Mouse (Mus musculus): ENCODE measurements around the gene Cntn6. TPM values are rescaled to one million over a fixed set of nuclear protein-coding genes. Genes with fewer than 3 reads are reported as not detected.

Cntn6 gene
- 9.2 and 14.8 TPM in 2 replicates for polyA plus RNA-seq (2012; rRNA removed)

DNA sequence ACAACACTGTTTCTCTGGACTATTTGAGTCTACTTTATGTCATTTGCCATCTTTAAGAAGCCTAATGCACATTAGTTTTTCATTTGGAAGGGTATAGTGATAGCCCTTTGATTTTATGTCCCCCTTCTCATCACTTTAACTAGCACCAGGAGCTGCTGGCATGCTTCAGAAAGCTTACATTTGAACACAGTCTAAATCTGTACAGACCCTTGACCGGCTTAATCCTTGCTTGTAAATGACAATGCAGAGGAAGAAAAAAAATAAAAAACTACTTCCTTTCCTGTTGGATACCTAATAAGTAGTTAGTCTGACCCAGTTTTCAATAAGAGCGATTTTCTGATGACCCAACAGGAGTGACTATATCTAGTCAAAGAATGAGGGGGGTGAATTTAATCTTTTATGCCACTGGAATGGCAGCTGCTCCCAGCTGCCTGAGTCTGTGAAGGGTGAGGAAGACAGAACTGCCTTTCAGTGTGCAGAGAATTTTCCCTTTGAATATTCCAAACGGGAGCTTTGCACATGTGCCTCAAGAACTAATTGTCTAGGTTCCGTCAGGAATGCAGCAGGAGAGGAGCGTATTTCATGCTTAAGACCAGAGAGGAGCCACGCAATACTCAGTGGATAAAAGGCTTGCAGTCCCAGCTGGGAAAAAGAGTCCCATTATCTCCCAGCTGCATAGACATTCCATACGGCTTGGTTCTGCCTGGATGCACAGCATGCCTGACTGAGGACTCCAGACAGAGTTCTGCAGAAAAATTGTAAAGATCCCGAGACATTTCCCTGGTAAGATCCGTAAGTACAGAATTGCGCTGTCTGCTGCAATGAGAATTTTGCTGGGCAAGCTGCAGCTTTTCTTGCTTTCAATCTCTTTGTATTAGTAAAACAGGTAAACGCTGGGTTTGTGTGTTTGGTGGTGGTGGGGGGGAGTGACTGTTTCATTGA, at the start of gene Cntn6:
TSS of gene Cntn6 (plus strand) at position 301 of the 942 bp plus-strand sequence.
- peak; percentile 4 to 54 for DNase-seq (ENCODE audit: extremely low spot score in 1 of 2, low spot score in 1 of 2)

DNA sequence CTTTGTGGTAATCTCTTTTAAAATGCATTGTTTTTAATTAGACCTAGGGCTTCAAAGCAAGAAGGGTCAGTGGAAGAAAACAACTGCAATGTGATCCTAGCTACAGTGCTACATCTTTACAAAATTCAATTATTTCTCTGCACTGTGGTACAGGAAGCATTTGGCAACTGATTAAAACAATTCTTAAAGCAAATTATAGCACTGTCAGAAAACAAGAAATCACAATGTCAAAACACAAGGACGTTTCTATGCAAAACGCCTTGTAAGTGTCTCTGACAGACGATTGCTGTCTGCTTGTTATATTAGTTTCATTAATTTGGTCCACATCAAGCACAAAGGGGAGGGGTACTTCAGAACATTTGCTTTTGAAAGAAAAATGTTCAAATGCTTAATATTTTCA, 48.9 kb upstream of the Cntn6 start:
- no peak for DNase-seq (ENCODE audit: extremely low spot score in 1 of 2, low spot score in 1 of 2)

DNA sequence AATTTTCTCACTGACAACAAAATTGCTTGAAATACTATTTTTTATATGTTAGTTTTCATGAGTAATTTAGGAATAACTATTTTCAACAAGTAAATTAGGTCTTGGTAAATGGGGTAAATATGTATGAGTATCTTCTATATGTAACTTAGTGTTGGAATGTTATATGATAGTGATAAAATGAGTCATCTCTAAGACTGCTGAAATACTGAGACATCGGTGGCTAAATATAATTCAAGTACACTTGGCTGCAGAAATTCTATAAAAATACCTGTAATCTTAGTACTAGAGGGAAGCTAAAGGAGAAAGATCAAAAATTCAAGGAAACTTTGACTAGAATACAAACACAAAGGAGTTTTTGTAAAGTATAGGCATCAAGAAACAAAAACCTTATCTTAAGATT, 21.9 kb upstream of the Cntn6 start:
- no peak for DNase-seq (ENCODE audit: extremely low spot score in 1 of 2, low spot score in 1 of 2)

DNA sequence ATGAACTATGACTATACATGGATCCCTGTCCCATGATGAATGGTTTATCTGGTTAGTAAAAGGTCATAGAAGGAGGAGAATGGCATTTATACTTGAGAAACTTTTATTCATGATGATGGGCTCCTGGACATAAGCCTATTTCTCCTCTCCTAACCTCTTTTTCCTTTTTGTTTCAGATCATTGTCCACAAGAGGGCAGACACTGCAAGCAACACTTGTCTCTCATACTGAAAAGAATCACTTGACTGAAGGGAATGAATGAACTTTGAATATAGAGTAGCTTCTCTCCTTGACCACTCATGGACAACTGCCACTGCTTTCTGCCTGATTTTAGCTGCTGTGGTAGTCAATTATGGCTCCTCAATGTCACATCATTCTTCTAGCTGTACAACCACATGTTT, 13.3 kb upstream of the Cntn6 start:
- peak in 1 of 2 experiments; percentile 51 for DNase-seq (ENCODE audit: extremely low spot score in 1 of 2, low spot score in 1 of 2)

DNA sequence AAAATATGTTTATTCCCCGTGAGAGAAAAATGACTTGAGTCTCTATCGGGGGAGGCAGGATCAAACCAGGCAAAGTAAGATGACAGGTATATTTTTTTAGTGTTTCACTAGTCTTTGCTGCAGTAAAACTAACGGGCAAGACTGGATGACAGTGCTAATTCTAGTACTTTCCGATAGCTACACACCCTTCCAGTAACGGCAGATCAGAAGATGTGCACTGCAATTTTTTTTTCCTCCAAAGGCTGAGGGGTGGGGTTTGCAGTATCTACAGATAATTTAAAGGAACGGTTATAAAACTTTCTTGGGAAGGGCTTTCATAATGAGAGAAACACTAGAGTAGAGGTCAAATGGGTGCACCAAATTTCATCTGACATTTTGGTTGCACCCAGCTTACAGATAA, 869 bp downstream of the Cntn6 start:
- DNase-seq (ENCODE audit: extremely low spot score in 1 of 2, low spot score in 1 of 2): peak in 1 of 2 experiments; percentile 26

DNA sequence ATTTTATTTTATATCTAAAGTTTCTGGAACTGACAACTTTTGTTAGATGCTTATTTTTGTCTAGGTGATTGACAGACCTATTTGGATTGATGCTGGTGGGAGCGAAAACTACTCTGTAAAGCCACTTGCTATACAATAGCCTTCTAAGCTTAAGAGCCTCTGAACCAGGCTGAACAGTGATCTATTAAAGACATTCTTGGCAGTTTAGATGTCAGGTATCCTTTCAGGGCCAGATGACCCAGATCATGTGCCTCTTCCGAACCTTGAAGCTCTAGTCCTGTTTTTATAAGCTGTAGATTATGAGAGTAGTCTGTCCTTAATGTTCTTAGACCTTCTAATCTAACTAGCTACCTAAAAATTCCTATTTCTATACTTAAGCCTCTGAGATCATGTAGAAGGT, 3.2 kb downstream of the Cntn6 start:
- DNase-seq (ENCODE audit: extremely low spot score in 1 of 2, low spot score in 1 of 2): no peak

DNA sequence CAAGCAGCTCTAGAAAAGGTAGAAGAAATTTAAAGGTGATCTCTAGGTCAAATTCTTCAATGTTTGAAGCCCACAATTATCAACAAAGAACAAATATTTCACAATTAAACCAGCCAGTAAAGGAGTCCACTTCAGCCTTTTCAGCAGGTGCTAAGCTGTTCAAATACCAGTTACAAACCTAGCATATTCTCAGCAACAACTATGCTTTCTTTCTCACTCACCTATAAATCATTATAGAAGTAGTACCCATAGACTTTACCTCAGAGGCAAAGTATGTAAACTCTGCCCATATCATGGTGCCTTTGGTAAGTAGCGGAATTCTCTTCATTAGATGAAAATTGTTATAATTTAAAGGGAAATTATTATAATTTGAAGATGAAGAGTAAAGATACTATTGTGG, 71.4 kb downstream of the Cntn6 start:
- DNase-seq (ENCODE audit: extremely low spot score in 1 of 2, low spot score in 1 of 2): no peak

DNA sequence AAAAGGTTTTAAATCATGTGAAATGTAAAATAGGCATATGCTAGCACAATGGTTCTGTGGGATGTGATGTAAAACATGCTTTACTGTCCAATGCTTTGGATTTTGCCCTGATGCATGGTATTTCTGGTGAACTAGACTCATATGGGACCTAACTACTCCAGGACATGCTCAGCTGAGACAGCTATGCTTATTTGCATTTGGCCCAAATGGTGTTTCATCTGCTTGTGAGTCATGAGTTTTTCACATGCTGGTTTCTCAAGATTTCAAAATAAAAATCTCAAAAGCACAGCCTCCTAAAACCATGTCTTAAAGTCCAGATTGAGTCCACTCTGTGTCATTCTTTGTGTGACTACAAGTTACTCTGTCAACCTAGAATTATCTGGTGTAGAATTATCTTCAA, 77.0 kb downstream of the Cntn6 start:
- DNase-seq (ENCODE audit: extremely low spot score in 1 of 2, low spot score in 1 of 2): peak in 1 of 2 experiments; percentile 47

DNA sequence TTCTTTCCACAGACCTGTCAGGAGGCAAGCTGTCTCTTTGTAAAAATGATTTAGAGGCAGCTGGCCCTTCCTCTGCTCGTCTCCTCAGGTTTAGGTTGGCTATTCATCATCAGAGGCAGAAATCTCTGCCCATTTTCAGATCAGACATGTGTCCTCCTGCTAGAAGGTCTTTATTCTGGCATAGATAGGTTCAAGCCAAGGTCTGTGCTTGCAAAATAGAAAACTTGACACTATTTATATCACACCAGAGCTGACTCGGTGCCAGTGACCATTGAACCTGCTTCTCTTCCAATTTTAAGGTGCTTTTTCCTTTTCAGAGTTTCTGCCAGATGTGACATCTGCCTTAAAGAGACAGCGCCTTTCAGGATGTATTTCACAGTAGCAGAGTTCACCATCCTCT, 95.4 kb downstream of the Cntn6 start:
- DNase-seq (ENCODE audit: extremely low spot score in 1 of 2, low spot score in 1 of 2): no peak

DNA sequence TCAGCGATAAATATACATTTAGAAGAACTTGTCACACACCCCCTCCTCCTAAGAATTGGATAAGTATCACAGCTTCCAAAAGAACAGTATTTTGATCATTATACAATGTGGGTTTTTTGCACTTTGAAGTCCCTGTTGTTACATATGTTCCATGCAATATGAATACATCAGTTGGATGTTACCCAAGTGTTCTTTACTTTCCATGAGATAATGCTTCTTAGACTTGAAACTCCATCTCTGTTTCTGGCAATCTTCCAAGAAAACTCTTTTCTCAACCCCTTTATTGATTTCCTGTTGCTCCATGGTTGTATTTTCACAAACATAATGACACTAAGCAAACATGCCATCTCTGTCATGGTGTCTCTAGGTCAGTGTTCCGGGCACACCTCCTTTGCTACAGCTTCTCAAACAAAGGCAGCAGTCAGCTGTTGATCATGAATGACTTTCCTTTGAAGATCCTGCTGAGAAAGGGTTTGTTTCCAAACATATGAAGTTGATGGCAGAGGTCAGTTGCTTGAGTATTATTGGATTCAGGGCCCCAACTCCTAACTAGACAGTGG, 108.3 kb downstream of the Cntn6 start:
- no peak for DNase-seq (ENCODE audit: extremely low spot score in 1 of 2, low spot score in 1 of 2)

DNA sequence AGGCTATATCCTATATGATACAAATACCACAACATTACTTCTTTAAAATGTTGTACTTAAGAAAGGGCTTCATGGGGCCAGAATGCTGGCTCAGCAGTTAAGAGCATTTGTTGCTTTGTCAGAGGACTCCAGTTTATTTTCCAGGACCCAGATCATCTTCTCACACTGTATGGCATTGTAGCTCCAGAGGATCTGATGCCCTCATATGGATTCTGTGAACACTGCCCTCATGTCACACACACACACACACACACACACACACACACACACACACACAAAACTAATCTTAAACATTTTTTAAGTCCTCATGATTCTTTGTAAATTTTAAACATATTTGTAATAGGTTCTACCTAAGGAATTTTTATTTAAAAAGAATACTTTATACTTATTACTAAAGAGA, 110.3 kb downstream of the Cntn6 start:
- DNase-seq (ENCODE audit: extremely low spot score in 1 of 2, low spot score in 1 of 2): no peak

DNA sequence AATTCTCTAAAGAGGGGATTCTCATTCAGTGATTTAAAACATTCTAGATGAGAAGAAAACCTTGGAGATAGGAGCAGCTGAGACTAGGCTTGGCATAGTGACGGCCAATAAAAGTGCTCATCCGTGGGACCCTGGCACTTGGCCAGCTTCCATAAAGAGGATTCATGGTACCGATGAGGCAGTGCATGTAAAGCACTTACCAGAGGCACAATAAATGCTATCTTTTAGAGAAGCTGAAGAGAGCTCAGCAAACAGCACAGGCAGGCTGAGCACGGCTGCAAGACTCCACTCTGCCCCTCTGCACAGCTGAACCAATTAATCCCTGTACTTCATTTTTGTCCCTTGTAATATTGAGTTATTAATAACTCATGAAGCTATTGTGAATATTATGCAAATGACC, 110.8 kb downstream of the Cntn6 start:
- DNase-seq (ENCODE audit: extremely low spot score in 1 of 2, low spot score in 1 of 2): no peak

DNA sequence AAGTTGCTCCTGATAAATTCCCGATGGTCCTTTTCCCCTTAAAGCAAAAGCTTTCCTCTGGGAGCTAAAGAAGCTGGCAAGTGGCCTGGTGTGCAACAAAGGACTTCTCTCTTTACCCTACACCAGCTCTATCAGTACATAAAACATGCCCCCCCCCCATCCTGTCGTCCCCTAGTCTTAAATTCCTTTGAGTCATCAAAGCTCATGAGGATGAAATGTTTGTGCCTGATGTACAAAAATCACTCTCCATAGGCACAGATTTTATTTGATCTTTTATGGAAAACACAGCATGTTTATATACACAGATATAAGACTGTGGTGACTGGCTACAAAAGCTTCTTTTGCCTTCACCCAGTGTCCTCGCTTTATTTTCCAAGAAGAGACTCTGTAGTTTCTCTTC, 112.6 kb downstream of the Cntn6 start:
- DNase-seq (ENCODE audit: extremely low spot score in 1 of 2, low spot score in 1 of 2): no peak

DNA sequence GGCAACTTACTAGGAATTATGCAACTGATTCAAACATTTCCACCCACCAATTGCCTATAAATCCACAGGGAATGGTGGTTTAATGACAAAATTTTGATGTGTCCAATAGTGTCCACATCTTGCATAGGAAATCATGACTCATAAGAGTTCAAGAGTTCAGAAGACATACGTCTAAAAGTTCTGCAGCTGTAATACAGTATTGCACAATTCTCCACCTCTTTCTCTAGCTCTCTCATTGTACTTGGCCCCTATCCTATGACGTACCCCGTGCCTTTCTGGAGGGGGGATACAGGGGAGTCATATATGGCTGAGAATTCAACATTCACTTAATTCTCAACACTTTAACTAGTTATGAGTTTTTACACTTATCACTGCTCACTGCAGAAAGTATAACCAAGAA, 160.9 kb downstream of the Cntn6 start:
- DNase-seq (ENCODE audit: extremely low spot score in 1 of 2, low spot score in 1 of 2): no peak

DNA sequence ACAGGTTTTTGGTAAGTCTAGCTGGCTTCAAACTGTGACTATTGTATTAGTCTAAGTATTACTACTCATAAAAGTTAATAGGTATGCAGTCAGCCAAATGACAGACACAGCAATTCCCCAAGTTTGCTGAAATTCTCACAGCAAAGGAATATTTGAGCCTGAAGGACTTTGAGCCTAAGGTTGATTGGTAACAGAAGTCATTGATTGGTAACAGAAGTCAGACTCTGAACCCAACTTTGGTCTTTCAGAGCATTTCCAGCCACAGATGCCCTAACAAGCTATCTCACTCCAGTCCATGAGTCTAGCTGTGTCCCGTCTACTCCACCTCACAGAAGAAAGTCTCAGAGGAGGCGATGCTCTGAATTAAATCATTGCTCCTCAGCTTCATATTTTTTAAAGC, 176.1 kb downstream of the Cntn6 start:
- no peak for DNase-seq (ENCODE audit: extremely low spot score in 1 of 2, low spot score in 1 of 2)

DNA sequence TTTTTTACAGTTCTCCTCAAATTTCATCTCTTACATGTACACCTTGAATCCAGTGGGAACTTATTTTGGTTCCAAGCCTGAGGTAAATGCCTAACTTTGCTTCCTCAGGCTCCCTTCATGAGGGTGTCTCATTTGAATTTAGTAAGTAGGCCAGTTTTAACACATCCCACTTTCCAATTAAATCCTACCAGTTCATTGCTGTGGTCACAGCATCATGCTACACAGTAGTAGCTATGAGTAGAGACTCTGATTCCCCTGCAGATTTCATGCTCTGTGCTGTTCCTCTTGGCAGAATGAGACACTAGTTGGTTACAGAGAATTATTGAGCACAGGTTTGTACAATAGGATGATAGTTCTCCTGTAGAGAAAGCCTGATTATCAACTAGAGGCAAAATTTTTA, 181.7 kb downstream of the Cntn6 start:
- peak in 1 of 2 experiments; percentile 20 for DNase-seq (ENCODE audit: extremely low spot score in 1 of 2, low spot score in 1 of 2)

DNA sequence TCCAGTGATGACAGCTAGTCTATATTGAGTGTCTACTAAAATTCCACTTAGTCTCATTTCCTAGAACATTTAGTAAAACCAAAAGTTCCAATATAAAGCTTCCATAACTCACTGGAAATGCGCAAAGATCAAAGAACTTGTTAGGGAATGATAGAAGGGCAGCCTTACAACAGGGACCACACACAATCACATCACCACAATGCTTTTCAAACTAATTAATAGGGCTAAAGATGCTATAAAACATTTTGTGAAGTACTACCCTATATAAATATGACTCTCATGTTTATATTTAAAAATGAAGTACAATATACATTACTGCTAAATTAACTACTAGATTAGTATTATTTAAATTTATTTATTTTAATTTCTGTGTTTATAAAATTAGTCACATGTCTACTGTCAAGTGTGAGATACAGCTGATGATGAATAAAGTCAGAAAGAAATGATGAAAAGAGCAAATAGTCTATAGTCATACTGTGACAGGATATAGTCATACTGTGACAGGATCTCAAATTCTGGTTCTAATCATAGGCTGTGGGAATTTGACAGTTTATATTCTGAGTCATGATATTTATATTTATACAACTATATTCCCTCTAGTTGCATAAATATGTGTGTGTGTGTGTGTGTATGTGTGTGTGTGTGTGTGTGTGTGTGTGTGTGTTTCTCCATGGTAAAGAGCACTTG, 187.4 kb downstream of the Cntn6 start:
- DNase-seq (ENCODE audit: extremely low spot score in 1 of 2, low spot score in 1 of 2): no peak

DNA sequence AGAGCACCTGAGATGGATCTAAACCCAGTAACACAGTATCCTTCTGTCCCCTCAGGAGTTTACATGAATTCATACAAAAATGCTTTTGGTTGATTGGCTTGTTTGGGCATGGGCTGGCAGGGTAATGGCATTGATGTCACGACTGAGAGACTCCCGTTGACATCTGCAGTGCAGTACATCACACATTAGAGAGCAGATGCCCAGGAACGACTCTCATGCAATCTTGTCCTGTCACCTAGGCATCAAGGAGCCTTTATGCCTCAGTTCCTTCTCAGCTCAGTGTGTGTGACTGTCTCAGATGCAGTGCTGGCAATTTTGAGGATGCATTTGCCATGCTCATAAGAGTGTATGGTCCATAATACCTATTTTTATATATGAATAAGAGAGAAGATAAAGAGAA, 195.4 kb downstream of the Cntn6 start:
- no peak for DNase-seq (ENCODE audit: extremely low spot score in 1 of 2, low spot score in 1 of 2)

DNA sequence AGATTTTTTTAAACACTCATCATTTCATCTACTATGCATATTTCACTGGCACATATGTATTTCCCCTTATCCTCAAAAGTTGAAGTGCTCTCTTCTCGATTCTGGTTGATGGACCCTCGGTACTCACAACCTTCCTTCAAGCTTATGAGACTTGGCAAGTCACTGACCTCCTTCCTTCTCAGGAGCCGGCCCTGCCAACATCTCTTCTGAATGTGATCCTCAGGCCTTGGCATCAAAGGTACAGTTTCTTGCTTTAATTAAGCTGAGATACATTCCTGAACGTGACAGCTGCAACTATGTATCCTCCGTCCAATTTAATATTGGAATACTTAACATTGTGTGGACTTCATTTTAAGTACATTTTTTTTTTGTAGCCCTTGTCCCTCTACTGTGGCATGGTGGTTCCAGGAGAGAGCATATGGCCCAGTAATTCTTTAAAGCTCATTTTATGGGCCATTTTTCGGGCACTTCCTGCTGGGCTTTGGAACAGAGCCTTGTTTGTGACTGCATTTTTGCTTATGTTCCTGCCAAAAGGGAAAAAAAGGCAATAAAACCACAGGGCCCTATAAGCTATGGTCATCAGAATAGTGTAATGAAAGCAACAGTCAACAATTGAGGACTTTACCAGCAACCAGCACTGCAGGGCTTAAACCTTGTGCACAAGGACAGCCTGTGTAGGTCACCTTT, 196.0 kb downstream of the Cntn6 start:
- no peak for DNase-seq (ENCODE audit: extremely low spot score in 1 of 2, low spot score in 1 of 2)

DNA sequence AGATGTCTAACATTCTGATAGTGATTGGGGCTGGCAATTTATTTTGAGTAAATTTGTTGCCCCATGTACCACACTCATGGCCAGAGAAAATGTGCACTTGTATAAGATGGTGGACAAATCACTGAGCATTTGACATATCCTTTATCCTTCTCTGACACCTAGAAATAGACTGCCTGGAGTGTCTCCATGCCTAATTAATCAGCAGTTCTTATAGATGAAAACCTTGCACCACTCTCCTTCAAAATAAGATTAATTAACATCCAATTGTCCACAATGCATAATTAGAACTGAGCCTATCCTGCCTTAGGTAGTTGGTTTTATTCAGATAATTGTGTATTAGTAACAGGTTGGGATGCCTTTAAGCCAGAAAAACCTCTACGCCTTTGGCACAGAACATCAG, 236.0 kb downstream of the Cntn6 start:
- no peak for DNase-seq (ENCODE audit: extremely low spot score in 1 of 2, low spot score in 1 of 2)

DNA sequence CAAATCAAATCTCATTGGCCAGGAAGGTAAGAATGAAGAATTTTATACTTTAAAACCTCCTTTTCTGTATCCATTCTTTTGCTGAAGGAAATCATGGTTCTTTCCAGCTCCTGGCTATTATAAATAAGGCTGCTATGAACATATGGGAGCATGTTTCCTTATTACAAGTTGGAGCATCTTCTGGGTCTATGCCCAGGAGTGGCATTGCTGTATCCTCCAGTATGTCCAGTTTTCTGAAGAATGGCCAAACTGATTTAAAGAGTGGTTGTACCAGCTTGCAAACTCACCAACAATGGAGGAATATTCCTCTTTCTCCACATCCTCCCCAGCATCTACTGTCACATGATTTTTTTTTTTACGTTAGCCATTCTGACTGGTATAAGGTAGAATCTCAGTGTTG, 241.7 kb downstream of the Cntn6 start:
- no peak for DNase-seq (ENCODE audit: extremely low spot score in 1 of 2, low spot score in 1 of 2)

Data from frontal cortex, adult 2 months (tissue).